In the genomic region with DNA sequence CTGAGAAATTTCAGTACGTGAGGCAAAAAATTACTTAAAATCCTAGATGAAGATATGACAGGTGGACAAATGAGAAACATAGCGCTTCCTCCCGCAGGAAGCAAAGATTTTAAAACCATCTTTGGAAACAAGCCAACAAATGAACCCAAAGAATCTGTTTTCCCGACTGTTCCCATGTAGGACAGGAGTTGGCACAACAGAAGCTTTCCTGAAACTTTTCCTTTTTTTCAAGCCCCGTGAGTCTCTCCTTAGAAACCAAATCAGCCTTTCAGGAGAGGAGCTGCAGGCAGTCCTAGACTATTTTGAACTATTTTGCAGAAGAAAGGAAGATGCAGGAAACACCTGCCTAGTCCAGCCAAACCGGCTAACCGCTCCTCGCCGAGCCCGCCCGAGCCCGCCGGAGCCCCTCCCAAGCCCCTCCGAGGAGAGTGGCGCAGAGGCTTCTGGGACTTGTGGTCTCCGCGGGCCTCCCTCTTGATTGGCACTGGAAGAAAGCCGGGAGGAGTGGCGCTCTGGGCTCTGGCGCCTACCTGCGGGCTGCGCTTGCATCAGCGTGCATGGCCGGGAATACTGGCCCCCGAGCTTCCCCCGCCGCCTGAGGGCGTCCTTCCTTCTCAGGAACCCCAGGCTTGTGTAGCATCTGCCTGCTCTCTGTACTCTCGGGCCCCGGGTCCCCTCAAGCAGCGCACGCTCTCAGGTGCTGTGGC, we compare ENCODE assay signal across 8 mouse cellular contexts. TPM values are rescaled to one million over a fixed set of nuclear protein-coding genes. Genes with fewer than 3 reads are reported as not detected.
DNase-seq lines count a peak whose midpoint lies in the region; ATAC-seq and TF ChIP-seq lines count a peak whose summit lies in the region.

A gene (plus strand): TSS at position 490 of the 707 bp plus-strand sequence.

- H3K4me3 ChIP-seq in gastrocnemius, adult 2 months, result peak within 1 kb of the TSS; percentile 69
- peak within 1 kb of the TSS; percentile 51 for H3K4me3 ChIP-seq in intestine, embryonic 15.5 days (replicated peaks)

- H3K27ac ChIP-seq in gastrocnemius, adult 2 months, result no peak within 1 kb of the TSS
- no peak within 1 kb of the TSS for H3K27ac ChIP-seq in intestine, embryonic 15.5 days

- H3K9me3 ChIP-seq in intestine, embryonic 15.5 days, result no peaks in the 10 kb centered on the region

- H3K36me3 ChIP-seq in intestine, embryonic 15.5 days, result no peaks in the 10 kb centered on the region

- ATAC-seq in common myeloid progenitor, adult 5-6 weeks (replicated peaks; ENCODE audit: low read depth, poor library complexity, severe bottlenecking), result peak; percentile 95
- peak; percentile 99 for ATAC-seq in intestine, embryonic 15.5 days
- peak; percentile 99 for ATAC-seq in megakaryocyte-erythroid progenitor cell, adult 5-6 weeks (replicated peaks; ENCODE audit: low FRiP score, low TSS enrichment, poor library complexity, severe bottlenecking)

- H3K27me3 ChIP-seq in intestine, embryonic 15.5 days (replicated peaks), result no peaks in the 10 kb centered on the region

- peak within 1 kb of the TSS; percentile 85 for H3K4me2 ChIP-seq in intestine, embryonic 15.5 days (replicated peaks)

- intact Hi-C loops in gastrocnemius, adult 2 months (cut with DNase I), result no loop called here
- intact Hi-C loops in left cerebral cortex, postnatal 14 days (cut with DNase I), result no loop called here

- peak within 1 kb of the TSS; percentile 38; the same call in 1 of the 2 replicates for H3K9ac ChIP-seq in intestine, embryonic 15.5 days

- TF ChIP-seq CTCF in gastrocnemius, adult 2 months (IDR thresholded peaks at IDR 0.05), result peak; percentile 20; the same call in 1 of the 2 replicates

- peak; percentile 74 to 86 for DNase-seq in adrenal gland, adult (ENCODE audit: inconsistent age in 2 of 2, low spot score in 1 of 2)
- peak; percentile 39 for DNase-seq in gastrocnemius, adult 2 months
- peak; percentile 82 to 86 for DNase-seq in left cerebral cortex, postnatal 14 days (ENCODE audit: low spot score in 2 of 2)
- DNase-seq in right cerebral cortex, postnatal 25 days, result peak; percentile 86
- DNase-seq in urinary bladder, postnatal 25 days (ENCODE audit: low spot score), result peak; percentile 19

- WGBS in intestine, embryonic 15.5 days, result 3% methylated on average over 32 of the region's 32 CpGs

- H3K4me1 ChIP-seq in intestine, embryonic 15.5 days (replicated peaks), result no peaks in the 10 kb centered on the region

RNA-seq across cellular contexts. Expression of the gene that starts here (rescaled TPM):
- 3.1 and 3.5 TPM in 2 replicates for total RNA-seq in common myeloid progenitor, adult 5-6 weeks (2017)
- not detected for total RNA-seq in gastrocnemius, adult 2 months (2021)
- polyA plus RNA-seq in intestine, embryonic 15.5 days (2015; fragmentation: Nextera tagmentation; extraction: Ambion mirVana), result 0.59 and 0.89 TPM in 2 replicates
- 1 to 10 TPM; 1.1 to 1.2 TPM for total RNA-seq in left cerebral cortex, postnatal 14 days (2021)
- total RNA-seq in megakaryocyte-erythroid progenitor cell, adult 5-6 weeks (2014; fragmentation: Nextera tagmentation), result 1.5 and 1.9 TPM in 2 replicates
- 1.9 and 2.0 TPM in 2 replicates for total RNA-seq in megakaryocyte-erythroid progenitor cell, adult 5-6 weeks (2017)

Comparison
In these comparisons a context has a peak if more than half of its experiments do, and no peak if none do; other contexts are left out.
1. Peak in DNase-seq and H3K4me3 ChIP-seq in gastrocnemius, adult 2 months; RNA of the gene not detected or under 1 TPM.
2. Peak in ATAC-seq, H3K4me3 ChIP-seq, H3K9ac ChIP-seq and H3K4me2 ChIP-seq in intestine, embryonic 15.5 days; RNA of the gene not detected or under 1 TPM.
3. DNase-seq: peak in every context shown above with its lines; median percentile 86 in right cerebral cortex, postnatal 25 days; 84 in left cerebral cortex, postnatal 14 days; 80 in adrenal gland, adult; 39 in gastrocnemius, adult 2 months; 19 in urinary bladder, postnatal 25 days.